Comparison of ENCODE assay signal across 10 mouse cellular contexts in genomic region chr5:121833159-121833558, GRCm38 (mm10). TPM values are rescaled to one million over a fixed set of nuclear protein-coding genes. Genes with fewer than 3 reads are reported as not detected.
A peak's percentile ranks its signal among the peaks of the same experiment; 100 is the strongest.
DNase-seq lines count a peak whose midpoint lies in the region; ATAC-seq and TF ChIP-seq lines count a peak whose summit lies in the region.
"Had no signal": no experiment of that assay in that cellular context is flagged by ENCODE, and none has a peak within 500 bp of the region (broad histone marks: within the 10 kb centered on the region; RNA-seq: fewer than 3 reads in every experiment).

No protein-coding gene starts in this region.

- peak overlapping the region; percentile 61 for H3K27ac ChIP-seq in cerebellum, adult 2 months (ENCODE audit: insufficient read depth, low read length)
- peak overlapping the region; percentile 3; the same call in 1 of the 2 replicates for H3K27ac ChIP-seq in layer of hippocampus, adult 2 months
- H3K27ac ChIP-seq in embryonic facial prominence, embryonic 10.5 days (replicated peaks), result peak overlapping the region; percentile 61; the same call in 1 of the 2 replicates
- peak overlapping the region; percentile 55 for H3K27ac ChIP-seq in liver, embryonic 13.5 days

- peaks cover 41% of the 10 kb centered on the region for H3K4me1 ChIP-seq in cerebellum, adult 2 months (ENCODE audit: control insufficient read depth, insufficient read depth, low read length)
- H3K4me1 ChIP-seq in embryonic facial prominence, embryonic 10.5 days, result peaks cover 65% of the 10 kb centered on the region
- H3K4me1 ChIP-seq in liver, embryonic 13.5 days (replicated peaks), result peaks cover 81% of the 10 kb centered on the region

- peak overlapping the region; percentile 89 for H3K4me3 ChIP-seq in cerebellum, adult 2 months (replicated peaks; ENCODE audit: insufficient read depth, low read depth, low read length)
- no peak overlapping the region for H3K4me3 ChIP-seq in layer of hippocampus, adult 2 months
- H3K4me3 ChIP-seq in embryonic facial prominence, embryonic 10.5 days, result 0 out of 2 replicates have a peak overlapping the region, but pooled peaks have one; percentile 75
- H3K4me3 ChIP-seq in liver, embryonic 13.5 days (replicated peaks), result no peak overlapping the region

- no peak for TF ChIP-seq POLR2A in cerebellum, adult 2 months (IDR thresholded peaks at IDR 0.05; ENCODE audit: borderline replicate concordance, insufficient read depth, low read length)

- TF ChIP-seq CTCF in cerebellum, adult 2 months (IDR thresholded peaks at IDR 0.05; ENCODE audit: borderline replicate concordance, insufficient read depth, low read depth, low read length), result no peak
- TF ChIP-seq CTCF in layer of hippocampus, adult 2 months (conservative IDR thresholded peaks at IDR 0.05), result no peak

- 65% methylated on average over 2 of the region's 2 CpGs for WGBS in cerebellum, adult 2 months
- WGBS in embryonic facial prominence, embryonic 10.5 days, result 87% methylated on average over 2 of the region's 2 CpGs
- 94% methylated on average over 2 of the region's 2 CpGs for WGBS in liver, embryonic 13.5 days (ENCODE audit: insufficient replicate concordance)

- 0 out of 2 replicates have a peak overlapping the region, but pooled peaks have one; percentile 1 for H3K9ac ChIP-seq in liver, embryonic 13.5 days

- H3K27me3 ChIP-seq in cerebellum, adult 2 months (ENCODE audit: control insufficient read depth, insufficient read depth, low read length), result no peaks in the 10 kb centered on the region
- peaks cover 87% of the 10 kb centered on the region for H3K27me3 ChIP-seq in embryonic facial prominence, embryonic 10.5 days (replicated peaks; ENCODE audit: low read depth, poor library complexity, severe bottlenecking)
- H3K27me3 ChIP-seq in liver, embryonic 13.5 days, result peaks cover 4% of the 10 kb centered on the region

- peak overlapping the region; percentile 98 for H3K4me2 ChIP-seq in liver, embryonic 13.5 days
- H3K4me2 ChIP-seq: midbrain, embryonic 11.5 days had no signal

- peaks cover 3% of the 10 kb centered on the region for H3K36me3 ChIP-seq in embryonic facial prominence, embryonic 10.5 days (replicated peaks)
- peaks cover 16% of the 10 kb centered on the region for H3K36me3 ChIP-seq in liver, embryonic 13.5 days

- no peaks in the 10 kb centered on the region for H3K9me3 ChIP-seq in embryonic facial prominence, embryonic 10.5 days
- no peaks in the 10 kb centered on the region for H3K9me3 ChIP-seq in liver, embryonic 13.5 days (replicated peaks)

- peak in 1 of 2 experiments; percentile 43 for DNase-seq in cerebellum, adult 2 months
- DNase-seq in cerebellum, adult 9-10 months, result no peak
- DNase-seq in layer of hippocampus, adult 2 months (ENCODE audit: low spot score in 2 of 2), result no peak
- no peak for DNase-seq in layer of hippocampus, postnatal 25 days (ENCODE audit: extremely low spot score in 1 of 2, low spot score in 1 of 2)
- no peak for DNase-seq in embryonic facial prominence, embryonic 10.5 days (ENCODE audit: low spot score)
- DNase-seq in liver, embryonic 13.5 days, result no peak
- no peak for DNase-seq in urinary bladder, postnatal 25 days (ENCODE audit: low spot score)
- DNase-seq in left cerebral cortex, adult 11 months (ENCODE audit: low spot score), result no peak

- no peak for ATAC-seq in liver, embryonic 13.5 days (ENCODE audit: low read depth)
- ATAC-seq: forebrain, embryonic 14.5 days had no signal

RNA-seq across cellular contexts. Expression of gene Sh2b3, which starts 4.3 kb away (rescaled TPM):
- polyA plus RNA-seq in cerebellum, adult 2 months (2012; rRNA removed), result 30.8 and 31.7 TPM in 2 replicates
- total RNA-seq in layer of hippocampus, adult 2 months (2021), result 10 to 100 TPM; 19.9 to 21.6 TPM
- total RNA-seq in layer of hippocampus, postnatal 25 days (2021), result 10 to 100 TPM; 22.0 TPM
- polyA plus RNA-seq in embryonic facial prominence, embryonic 10.5 days (2016; fragmentation: Nextera tagmentation; extraction: Ambion mirVana), result 7.9 TPM in 2 replicates
- 6.1 TPM in 2 replicates for polyA plus RNA-seq in liver, embryonic 13.5 days (2015; fragmentation: Nextera tagmentation; extraction: Ambion mirVana)

RNA-seq across cellular contexts. Expression of gene Pheta1, which starts 15.6 kb away (rescaled TPM):
- 17.6 and 19.0 TPM in 2 replicates for polyA plus RNA-seq in cerebellum, adult 2 months (2012; rRNA removed)
- total RNA-seq in layer of hippocampus, adult 2 months (2021), result 1 to 10 TPM; 8.3 to 8.8 TPM
- total RNA-seq in layer of hippocampus, postnatal 25 days (2021), result 10 to 100 TPM in 1 of 2 experiments, 1 to 10 TPM in 1; 7.8 to 10.2 TPM
- 56.5 and 60.0 TPM in 2 replicates for polyA plus RNA-seq in embryonic facial prominence, embryonic 10.5 days (2016; fragmentation: Nextera tagmentation; extraction: Ambion mirVana)
- 3.7 and 4.0 TPM in 2 replicates for polyA plus RNA-seq in liver, embryonic 13.5 days (2015; fragmentation: Nextera tagmentation; extraction: Ambion mirVana)

Comparison
In these comparisons a context has a peak if more than half of its experiments do, and no peak if none do; other contexts are left out.
1. H3K27ac ChIP-seq: peak in every context shown above with its lines; median percentile 61 in cerebellum, adult 2 months; 61 in embryonic facial prominence, embryonic 10.5 days; 55 in liver, embryonic 13.5 days; 3 in layer of hippocampus, adult 2 months.
2. H3K4me3 ChIP-seq: peak in cerebellum, adult 2 months (single experiment) and embryonic facial prominence, embryonic 10.5 days (single experiment); none in layer of hippocampus, adult 2 months (single experiment) and liver, embryonic 13.5 days (single experiment).